ENCODE assay signal across 13 mouse cellular contexts in genomic region chr9:90271541-90272090, GRCm38 (mm10). TPM values are rescaled to one million over a fixed set of nuclear protein-coding genes. Genes with fewer than 3 reads are reported as not detected.
DNase-seq lines count a peak whose midpoint lies in the region; ATAC-seq lines count a peak whose summit lies in the region.
"Had no signal": no experiment of that assay in that cellular context is flagged by ENCODE, and none has a peak within 500 bp of the region (broad histone marks: within the 10 kb centered on the region; RNA-seq: fewer than 3 reads in every experiment).

No protein-coding gene starts in this region.

- no peak overlapping the region for H3K9ac ChIP-seq in kidney, embryonic 15.5 days

- H3K9me3 ChIP-seq in kidney, embryonic 15.5 days (replicated peaks), result no peaks in the 10 kb centered on the region

- ATAC-seq in kidney, embryonic 15.5 days (replicated peaks; ENCODE audit: low FRiP score), result no peak

- no peaks in the 10 kb centered on the region for H3K27me3 ChIP-seq in kidney, embryonic 15.5 days

- no peak overlapping the region for H3K4me2 ChIP-seq in kidney, embryonic 15.5 days

- peak; percentile 2 to 10 for DNase-seq in layer of hippocampus, postnatal 10 days (ENCODE audit: low spot score in 2 of 2)
- DNase-seq in layer of hippocampus, postnatal 25 days (ENCODE audit: extremely low spot score in 1 of 2, low spot score in 1 of 2), result no peak
- DNase-seq in 3134 (ENCODE audit: extremely low read depth, insufficient read length, low spot score), result peak; percentile 34
- DNase-seq in ZHBTc4 (ENCODE audit: low read depth, low spot score), result peak; percentile 39
- peak; percentile 35 for DNase-seq in lung, postnatal 14 days
- DNase-seq in adrenal gland, adult 8-10 months, result no peak
- no peak for DNase-seq in urinary bladder, adult 18-20 months (ENCODE audit: low spot score in 2 of 2)
- DNase-seq: cerebellum, postnatal 10 days; forebrain, postnatal 0 days; heart, postnatal 36 days; kidney, adult 18-20 months; layer of hippocampus, adult 9-11 months had no signal

- 37% methylated on average over 5 of the region's 5 CpGs for WGBS in kidney, embryonic 15.5 days

- H3K36me3 ChIP-seq in kidney, embryonic 15.5 days, result no peaks in the 10 kb centered on the region

- peaks cover 23% of the 10 kb centered on the region for H3K4me1 ChIP-seq in kidney, embryonic 15.5 days

- H3K27ac ChIP-seq in kidney, embryonic 15.5 days, result no peak overlapping the region

- no peak overlapping the region for H3K4me3 ChIP-seq in kidney, embryonic 15.5 days (replicated peaks)

RNA-seq across cellular contexts. Expression of gene Tbc1d2b, which starts 1.0 kb away (rescaled TPM):
- total RNA-seq in layer of hippocampus, postnatal 10 days (2021), result 10 to 100 TPM; 12.9 to 14.3 TPM
- 10 to 100 TPM in 1 of 2 experiments, 1 to 10 TPM in 1; 8.7 to 10.0 TPM for total RNA-seq in layer of hippocampus, postnatal 25 days (2021)
- polyA plus RNA-seq in kidney, embryonic 15.5 days (2015; fragmentation: Nextera tagmentation; extraction: Ambion mirVana), result 12.4 and 12.7 TPM in 2 replicates
- 10 to 100 TPM; 28.0 to 49.4 (median 37.7) TPM for total RNA-seq in adrenal gland, adult 8-10 months (2022)

Comparison
In these comparisons a context has a peak if more than half of its experiments do, and no peak if none do; other contexts are left out.
1. DNase-seq: peak in layer of hippocampus, postnatal 10 days (2 of 2), 3134 (single experiment), ZHBTc4 (single experiment) and lung, postnatal 14 days (single experiment); none in layer of hippocampus, postnatal 25 days (0 of 2), adrenal gland, adult 8-10 months (single experiment) and urinary bladder, adult 18-20 months (0 of 2).